Comparison of ENCODE assay signal across 8 mouse cellular contexts in genomic region chr11:4821492-4822445, GRCm38 (mm10). TPM values are rescaled to one million over a fixed set of nuclear protein-coding genes. Genes with fewer than 3 reads are reported as not detected.
DNase-seq lines count a peak whose midpoint lies in the region; ATAC-seq and TF ChIP-seq lines count a peak whose summit lies in the region.
"Had no signal": no experiment of that assay in that cellular context is flagged by ENCODE, and none has a peak within 500 bp of the region (broad histone marks: within the 10 kb centered on the region; RNA-seq: fewer than 3 reads in every experiment).

No protein-coding gene starts in this region.

- intact Hi-C loops in left cerebral cortex, postnatal 14 days (cut with DNase I): loop anchor here (10.0 kb wide), 1 partner anchor 67 kb away; no protein-coding TSS in a partner anchor

- ATAC-seq in megakaryocyte-erythroid progenitor cell, adult 5-6 weeks (replicated peaks; ENCODE audit: low FRiP score, low TSS enrichment, poor library complexity, severe bottlenecking): peak; percentile 50; the same call in 1 of the 2 replicates
- no peak for ATAC-seq in erythroblast, adult 5-6 weeks (replicated peaks; ENCODE audit: low FRiP score, poor library complexity, severe bottlenecking)

- peak; percentile 50 to 66 for DNase-seq in left cerebral cortex, postnatal 14 days (ENCODE audit: low spot score in 2 of 2)
- DNase-seq in left cerebral cortex, adult 18-20 months (ENCODE audit: low spot score in 2 of 2): no peak
- peak; percentile 35 for DNase-seq in ES-E14 (ENCODE audit: low read depth, low spot score)
- peak; percentile 33 for DNase-seq in c-Kit-positive CD71-positive TER-119-negative erythroid progenitor cells, embryonic 14.5 days (ENCODE audit: low read depth)
- DNase-seq in urinary bladder, postnatal 14 days (ENCODE audit: low spot score): no peak

- H3K9me3 ChIP-seq in ES-E14 (ENCODE audit: control insufficient read depth, insufficient read depth, low read depth, low read length): no peaks in the 10 kb centered on the region
- H3K9me3 ChIP-seq: megakaryocyte, embryonic 14.5 days had no signal

- H3K27ac ChIP-seq in ES-E14 (ENCODE audit: insufficient read depth, low read depth, low read length, poor library complexity, severe bottlenecking): no peak overlapping the region; the same call in 1 of the 2 replicates

- H3K9ac ChIP-seq in ES-E14 (ENCODE audit: insufficient read depth, low read depth, low read length, poor library complexity, severe bottlenecking): no peak overlapping the region

- peaks cover 2 to 4% of the 10 kb centered on the region in 2 experiments; a peak in 3 of 4 replicates for H3K4me1 ChIP-seq in ES-E14 (ENCODE audit: control insufficient read depth in 2 of 2, insufficient read depth in 2 of 2, low read length in 2 of 2, poor library complexity in 1 of 2)

- H3K4me3 ChIP-seq in ES-E14 (ENCODE audit: insufficient read depth in 1 of 2, low read depth in 1 of 2, low read length in 2 of 2, poor library complexity in 1 of 2, severe bottlenecking in 1 of 2): no peak overlapping the region
- H3K4me3 ChIP-seq: megakaryocyte, embryonic 14.5 days had no signal

- in situ Hi-C loops in ES-E14 (cut with MboI; ENCODE audit: low sequenced_read_pairs in 2 of 2, unreplicated experiment in 2 of 2): no loop called here

- peaks cover 4% of the 10 kb centered on the region for H3K36me3 ChIP-seq in ES-E14 (ENCODE audit: control insufficient read depth, insufficient read depth, low read length, poor library complexity, severe bottlenecking)

TF ChIP-seq in ES-E14, 5 proteins besides CTCF, POLR2A, EP300 and RAD21:
- no peak for TF ChIP-seq MAFK (IDR thresholded peaks at IDR 0.05; ENCODE audit: insufficient read depth, low read depth, low read length)
- no peak for TF ChIP-seq HCFC1 (IDR thresholded peaks at IDR 0.05; ENCODE audit: borderline replicate concordance, insufficient read depth, low read length)
- TF ChIP-seq ZNF384 (IDR thresholded peaks at IDR 0.05; ENCODE audit: low read depth, low read length): no peak
- TF ChIP-seq CHD2 (IDR thresholded peaks at IDR 0.05; ENCODE audit: low read depth, low read length): no peak
- no peak for TF ChIP-seq ZC3H11A (IDR thresholded peaks at IDR 0.05; ENCODE audit: borderline replicate concordance, low read depth, low read length)

RNA-seq across cellular contexts. Expression of gene Nf2, which starts 27.6 kb away (rescaled TPM):
- total RNA-seq in left cerebral cortex, postnatal 14 days (2021): 100 to 1,000 TPM; 100 to 104 TPM
- 10 to 100 TPM; 68.1 to 69.3 TPM for total RNA-seq in left cerebral cortex, adult 18-20 months (2021)
- total RNA-seq in ES-E14 (2012; rRNA removed): 53.8 and 65.6 TPM in 2 replicates
- total RNA-seq in megakaryocyte-erythroid progenitor cell, adult 5-6 weeks (2014; fragmentation: Nextera tagmentation): 39.0 and 45.3 TPM in 2 replicates
- 68.1 and 86.7 TPM in 2 replicates for total RNA-seq in megakaryocyte-erythroid progenitor cell, adult 5-6 weeks (2017)
- 2.1 and 6.7 TPM in 2 replicates for total RNA-seq in erythroblast, adult 5-6 weeks (2015; ENCODE audit: low replicate concordance)
- 16.4 and 20.6 TPM in 2 replicates for total RNA-seq in erythroblast, adult 5-6 weeks (2017; ENCODE audit: low replicate concordance)

RNA-seq across cellular contexts. Expression of gene Nipsnap1, which starts 52.0 kb away (rescaled TPM):
- 10 to 100 TPM; 89.1 to 92.0 TPM for total RNA-seq in left cerebral cortex, postnatal 14 days (2021)
- 10 to 100 TPM; 91.6 to 91.8 TPM for total RNA-seq in left cerebral cortex, adult 18-20 months (2021)
- 57.7 and 93.2 TPM in 2 replicates for total RNA-seq in ES-E14 (2012; rRNA removed)
- total RNA-seq in megakaryocyte-erythroid progenitor cell, adult 5-6 weeks (2014; fragmentation: Nextera tagmentation): 12.1 and 17.8 TPM in 2 replicates
- total RNA-seq in megakaryocyte-erythroid progenitor cell, adult 5-6 weeks (2017): 11.6 and 13.7 TPM in 2 replicates
- 0.42 and 4.0 TPM in 2 replicates for total RNA-seq in erythroblast, adult 5-6 weeks (2015; ENCODE audit: low replicate concordance)
- 1.0 and 2.4 TPM in 2 replicates for total RNA-seq in erythroblast, adult 5-6 weeks (2017; ENCODE audit: low replicate concordance)

Comparison
In these comparisons a context has a peak if more than half of its experiments do, and no peak if none do; other contexts are left out.
1. DNase-seq: peak in left cerebral cortex, postnatal 14 days (2 of 2), ES-E14 (single experiment) and c-Kit-positive CD71-positive TER-119-negative erythroid progenitor cells, embryonic 14.5 days (single experiment); none in left cerebral cortex, adult 18-20 months (0 of 2) and urinary bladder, postnatal 14 days (single experiment).